Mouse (Mus musculus) frontal cortex, postnatal 14 days (tissue): ENCODE results near the gene Pou5f1.
"Not testable (repeated sequence)": the region's sequence is repeated elsewhere in the genome, so short reads cannot be mapped to it uniquely, and the experiment has no call there.

Experiments
- DNase-seq, 2 experiments: peaks; one replicate each; pipeline ENCODE4 v3.0.0; 2022; ENCODE audit warnings: low spot score in 2 of 2

Gene Pou5f1

DNA sequence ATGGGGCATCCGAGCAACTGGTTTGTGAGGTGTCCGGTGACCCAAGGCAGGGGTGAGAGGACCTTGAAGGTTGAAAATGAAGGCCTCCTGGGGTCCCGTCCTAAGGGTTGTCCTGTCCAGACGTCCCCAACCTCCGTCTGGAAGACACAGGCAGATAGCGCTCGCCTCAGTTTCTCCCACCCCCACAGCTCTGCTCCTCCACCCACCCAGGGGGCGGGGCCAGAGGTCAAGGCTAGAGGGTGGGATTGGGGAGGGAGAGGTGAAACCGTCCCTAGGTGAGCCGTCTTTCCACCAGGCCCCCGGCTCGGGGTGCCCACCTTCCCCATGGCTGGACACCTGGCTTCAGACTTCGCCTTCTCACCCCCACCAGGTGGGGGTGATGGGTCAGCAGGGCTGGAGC, at the start of gene Pou5f1:
TSS of gene Pou5f1 (plus strand) at position 243 of the 400 bp plus-strand sequence.
- no peak for DNase-seq

DNA sequence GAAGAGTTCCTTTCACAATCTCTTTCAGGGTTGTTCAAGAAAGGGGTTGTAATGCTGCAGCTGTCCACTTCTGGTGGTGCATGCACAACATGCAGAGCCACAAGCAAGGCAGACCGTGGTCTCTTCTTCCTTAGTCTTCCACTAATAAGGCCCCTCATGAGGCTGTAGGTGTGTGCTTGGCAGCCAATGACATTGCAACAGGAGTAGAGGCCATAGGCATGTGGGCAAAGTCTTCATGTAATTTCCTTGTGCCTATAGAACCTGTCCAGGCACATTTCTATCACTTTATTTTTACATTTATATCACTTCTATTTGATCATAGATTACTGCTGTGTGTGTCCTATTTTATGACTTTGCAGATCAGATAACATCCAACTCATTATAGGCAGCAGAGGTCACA, 47.6 kb upstream of the Pou5f1 start:
- DNase-seq: not testable (repeated sequence)

DNA sequence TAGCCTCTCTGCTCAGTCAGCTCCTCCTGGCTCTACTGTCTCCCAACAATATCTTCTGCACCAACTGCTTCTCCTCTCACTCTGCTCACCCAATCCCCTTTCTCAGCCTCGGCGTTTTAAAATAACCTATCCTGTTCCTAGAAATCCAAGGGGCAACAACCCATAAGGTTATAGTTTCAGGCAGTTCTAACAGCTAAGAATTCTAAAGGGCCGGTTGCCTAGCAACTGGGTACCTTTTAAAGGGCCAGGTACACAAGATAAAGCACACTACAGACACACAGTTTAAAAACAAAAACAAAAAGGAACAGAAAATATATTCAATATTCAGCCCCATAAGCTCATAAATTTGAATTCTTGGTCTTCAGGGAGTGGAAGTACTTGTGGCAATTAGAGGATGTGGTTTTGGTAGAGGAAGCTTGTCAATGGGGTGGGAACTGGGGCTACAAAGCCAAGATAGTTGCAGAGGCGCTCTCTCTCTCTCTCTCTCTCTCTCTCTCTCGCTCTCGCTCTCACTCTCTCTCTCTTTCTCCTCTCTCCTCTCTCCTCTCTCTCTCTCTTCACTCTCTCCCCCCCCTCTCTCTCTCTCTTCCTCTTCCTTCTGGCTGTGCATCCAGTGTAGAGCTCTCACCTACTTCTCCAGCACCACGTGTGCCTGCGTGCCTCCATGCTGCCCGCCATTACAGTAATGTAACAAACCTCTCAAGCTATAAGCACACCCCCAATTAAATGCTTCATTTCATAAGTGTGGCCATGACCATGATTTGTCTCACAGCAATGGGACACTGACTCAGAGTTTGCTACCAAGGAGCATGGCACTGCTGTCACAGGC, 45.1 kb upstream of the Pou5f1 start:
- DNase-seq: not testable (repeated sequence)

DNA sequence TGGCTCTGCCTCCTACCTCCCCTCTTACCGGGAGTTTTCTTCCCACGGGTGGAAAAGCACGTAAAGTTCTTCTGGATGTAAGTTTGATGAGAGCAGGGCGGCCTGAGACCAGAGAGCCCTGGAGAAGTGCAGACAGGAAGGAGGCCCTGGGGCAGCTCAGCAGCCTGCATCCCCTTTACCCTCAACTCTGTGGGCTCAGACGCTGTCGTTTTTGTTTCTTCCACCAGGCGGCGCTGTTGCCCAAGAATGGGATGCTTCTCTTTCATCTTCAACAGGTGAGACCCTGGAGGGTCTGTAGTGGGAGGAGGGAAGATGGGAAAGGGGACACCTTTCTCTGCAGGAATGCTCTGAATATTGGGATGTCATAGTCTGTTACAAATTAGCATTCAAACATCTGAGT, 40.2 kb upstream of the Pou5f1 start:
- DNase-seq: not testable (repeated sequence)

DNA sequence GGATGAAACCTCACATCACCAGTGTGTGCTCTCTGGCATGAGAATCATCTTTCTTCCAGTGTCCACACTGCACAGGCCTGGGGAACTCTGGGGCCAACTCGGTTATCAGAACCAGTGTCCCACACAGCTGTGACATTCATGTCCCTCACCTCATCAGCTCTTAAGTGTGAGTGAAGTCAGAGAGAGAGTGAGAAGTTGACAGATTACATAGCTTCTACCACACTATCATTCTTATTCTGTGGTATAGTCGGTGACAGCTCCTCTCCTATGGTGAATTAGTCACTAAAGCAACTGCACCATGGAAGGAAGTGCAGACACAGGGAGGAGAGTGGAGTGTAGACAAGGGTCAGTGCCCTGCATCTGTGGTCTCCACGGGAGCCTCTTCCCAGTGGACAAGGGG, 36.9 kb upstream of the Pou5f1 start:
- not testable (repeated sequence) for DNase-seq

DNA sequence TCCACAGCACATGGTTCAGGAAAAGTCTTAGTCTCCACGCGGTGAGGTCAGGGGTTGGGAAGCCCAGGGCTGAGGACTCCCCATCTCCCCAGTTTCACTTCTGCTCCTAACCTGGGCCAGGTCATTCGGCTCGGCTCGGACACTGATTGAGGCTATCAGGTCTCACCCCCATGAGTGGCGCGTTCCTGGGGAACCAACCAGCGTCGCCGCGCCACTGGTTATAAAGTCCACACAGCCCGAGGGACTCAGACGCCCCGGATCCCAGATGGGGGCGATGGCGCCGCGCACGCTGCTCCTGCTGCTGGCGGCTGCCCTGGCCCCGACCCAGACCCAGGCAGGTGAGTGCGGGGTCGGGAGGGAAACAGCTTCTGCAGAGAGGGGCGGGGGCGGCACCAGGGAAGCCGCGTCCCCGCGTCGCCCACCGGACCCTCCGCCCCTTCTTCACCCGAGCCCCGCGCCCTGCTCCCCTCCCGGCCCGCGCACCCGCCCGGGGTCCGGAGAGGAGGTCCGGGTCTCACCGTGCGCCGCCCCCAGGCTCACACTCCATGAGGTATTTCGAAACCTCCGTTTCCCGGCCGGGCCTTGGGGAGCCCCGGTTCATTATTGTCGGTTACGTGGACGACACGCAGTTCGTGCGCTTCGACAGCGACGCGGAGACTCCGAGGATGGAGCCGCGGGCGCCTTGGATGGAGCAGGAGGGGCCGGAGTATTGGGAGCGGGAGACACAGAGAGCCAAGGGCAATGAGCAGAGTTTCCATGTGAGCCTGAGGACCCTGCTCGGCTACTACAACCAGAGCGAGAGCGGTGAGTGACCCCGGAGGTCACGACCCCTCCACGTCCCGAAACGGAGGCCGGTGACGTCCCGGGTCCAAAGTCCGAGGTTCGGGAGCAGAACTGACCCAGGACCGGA, 35.7 kb upstream of the Pou5f1 start, which contains the start of gene H2-Q10:
TSS of gene H2-Q10 (plus strand) at position 248 of the 910 bp plus-strand sequence.
- no peak for DNase-seq

DNA sequence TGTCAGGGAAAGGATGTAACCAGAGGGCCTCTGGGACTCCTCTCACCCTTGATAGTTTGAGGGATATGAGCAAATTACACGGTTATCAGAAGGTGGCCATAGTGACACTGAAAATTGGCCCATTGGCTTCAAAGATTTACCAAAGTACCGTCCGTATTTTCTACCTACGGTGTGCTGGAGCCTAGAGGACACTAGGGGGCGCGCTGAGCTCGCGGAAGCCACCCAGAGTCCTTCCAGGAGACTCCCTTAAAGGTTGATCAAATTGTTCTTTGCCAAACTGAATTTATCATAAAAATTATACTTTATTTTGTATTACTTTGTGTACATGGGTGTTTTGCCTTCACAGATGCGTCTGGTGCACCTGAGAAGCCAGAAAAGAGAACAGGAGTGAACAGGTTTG, 21.8 kb upstream of the Pou5f1 start:
- DNase-seq: peak in 1 of 2 experiments; percentile 55

DNA sequence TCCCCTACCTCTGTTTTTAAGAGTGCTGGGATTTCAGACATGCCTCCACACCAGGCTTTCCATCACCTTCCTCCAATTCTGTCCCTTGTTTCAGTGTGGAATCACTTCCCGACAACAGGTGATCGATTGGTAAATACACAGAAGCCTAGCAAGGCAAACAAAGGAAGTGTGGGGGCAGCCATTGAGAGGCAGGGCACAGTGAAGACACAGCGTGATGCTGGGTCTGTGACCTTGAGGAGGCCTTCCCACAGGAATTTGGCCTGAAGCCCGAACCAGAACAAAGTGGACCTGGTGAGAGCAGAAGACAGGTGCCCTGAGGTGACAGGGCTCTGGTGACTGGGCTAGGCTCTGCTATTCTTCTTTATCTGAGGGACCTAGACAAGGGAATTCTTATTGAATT, 20.1 kb upstream of the Pou5f1 start:
- no peak for DNase-seq

DNA sequence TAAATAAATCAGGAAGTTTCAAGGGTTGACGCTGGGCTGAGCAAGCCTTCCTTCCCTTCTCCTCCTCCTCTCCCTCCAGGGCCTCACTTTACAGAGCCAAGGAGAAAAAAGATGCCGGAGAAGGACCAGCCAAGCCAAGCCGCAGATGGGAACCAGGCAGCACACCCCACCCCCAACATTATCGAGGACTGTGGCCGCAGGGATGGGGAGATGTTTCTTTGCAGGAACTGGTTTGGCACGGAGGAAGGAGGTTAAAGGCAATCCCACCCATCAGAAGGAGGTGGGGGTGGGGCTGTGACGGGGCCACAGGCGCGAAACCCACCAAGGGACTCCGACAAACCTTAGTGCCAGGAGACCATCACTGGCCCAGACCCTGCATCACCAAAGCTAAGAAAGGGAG, 19.1 kb upstream of the Pou5f1 start:
- no peak for DNase-seq

DNA sequence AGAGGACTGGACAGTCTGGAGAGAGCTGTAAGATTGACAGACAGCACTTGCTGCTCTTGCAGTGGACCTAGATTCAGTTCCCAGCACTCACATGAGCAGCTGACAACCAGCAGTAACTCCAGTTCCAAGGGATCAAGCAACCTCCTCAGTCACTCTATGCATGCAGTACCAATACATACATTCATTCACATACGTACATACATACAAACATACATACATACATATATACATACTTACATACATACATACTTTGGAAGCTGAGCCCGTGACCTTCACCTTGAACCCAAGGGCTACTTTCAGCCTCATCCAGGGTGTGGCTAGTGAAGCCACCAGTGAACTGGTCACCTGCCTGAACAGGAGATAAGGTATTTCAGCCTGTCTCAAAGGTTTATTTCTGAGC, 17.8 kb upstream of the Pou5f1 start:
- no peak for DNase-seq

DNA sequence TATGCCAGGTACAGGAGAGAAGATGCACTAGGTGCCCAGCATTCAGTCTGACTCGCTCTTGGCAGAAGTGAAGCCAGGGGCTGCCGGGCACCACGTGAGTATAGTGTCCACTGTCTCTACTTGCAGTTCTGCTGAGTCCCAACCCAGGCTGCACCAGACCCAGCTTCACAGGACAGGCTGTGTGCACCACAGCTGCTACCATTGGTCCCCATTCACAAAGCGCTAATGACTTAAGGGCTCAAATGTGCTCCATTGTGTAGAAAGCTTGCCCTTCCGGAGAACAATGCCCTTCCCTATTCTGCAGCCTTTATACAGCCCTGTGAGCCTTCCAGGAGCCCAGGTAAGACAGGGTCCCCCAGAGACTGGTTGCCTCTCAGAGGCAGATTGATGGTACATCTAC, 15.5 kb upstream of the Pou5f1 start:
- no peak for DNase-seq

DNA sequence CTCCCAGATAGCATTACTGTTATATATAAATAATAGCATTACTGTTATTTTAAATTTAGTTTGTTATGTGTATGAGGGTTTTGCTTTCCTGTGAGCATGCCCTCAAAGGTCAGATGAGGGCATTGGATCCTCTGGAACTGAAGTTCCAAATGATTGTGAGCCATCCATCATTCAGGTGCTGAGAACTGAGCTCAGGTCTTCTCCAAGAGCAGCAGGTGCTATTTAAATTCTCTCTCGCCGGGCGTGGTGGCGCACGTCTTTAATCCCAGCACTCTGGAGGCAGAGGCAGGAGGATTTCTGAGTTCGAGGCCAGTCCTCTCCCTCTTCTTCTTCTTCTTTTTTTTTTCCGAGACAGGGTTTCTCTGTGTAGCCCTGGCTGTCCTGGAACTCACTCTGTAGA, 8.7 kb upstream of the Pou5f1 start:
- DNase-seq: no peak

DNA sequence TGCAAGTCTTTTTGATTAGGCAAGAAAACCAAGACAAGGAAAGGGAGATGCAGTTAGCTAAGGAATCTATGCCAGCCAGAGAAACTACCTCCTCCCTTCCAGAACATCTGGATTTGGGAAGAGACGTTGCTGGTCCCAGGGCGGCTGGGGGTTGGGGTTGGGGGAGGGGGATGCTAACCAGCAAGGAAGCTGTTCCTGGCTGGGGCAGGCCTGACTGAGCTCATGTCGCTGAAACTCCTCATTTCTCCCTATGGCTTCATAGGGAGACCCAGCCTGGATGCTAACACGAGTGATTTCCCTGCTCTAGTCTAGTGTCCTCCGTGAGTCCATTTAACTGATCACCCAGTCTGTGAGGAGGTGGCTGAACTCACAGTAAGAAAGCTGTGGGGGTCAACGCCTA, 3.6 kb upstream of the Pou5f1 start:
- DNase-seq: no peak

DNA sequence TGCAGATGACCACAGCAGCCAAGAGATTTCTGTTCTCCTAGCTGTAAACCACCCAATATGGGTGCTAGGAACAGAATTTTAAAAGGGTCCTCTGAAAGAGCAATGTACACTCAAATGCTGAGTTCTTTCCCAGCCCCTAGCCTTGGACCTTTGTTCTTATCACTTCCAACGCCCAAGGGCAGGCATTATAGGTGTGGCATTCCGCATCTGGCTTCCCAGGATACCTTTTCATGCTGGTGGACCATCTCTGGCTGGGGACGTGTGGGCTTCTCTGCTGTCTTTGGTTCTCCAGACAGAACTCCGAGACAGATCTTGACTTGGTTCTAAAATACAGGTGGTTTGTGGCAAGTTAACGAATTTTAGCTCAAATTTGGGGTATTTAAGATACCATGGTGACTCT, 3.1 kb upstream of the Pou5f1 start:
- DNase-seq: no peak

DNA sequence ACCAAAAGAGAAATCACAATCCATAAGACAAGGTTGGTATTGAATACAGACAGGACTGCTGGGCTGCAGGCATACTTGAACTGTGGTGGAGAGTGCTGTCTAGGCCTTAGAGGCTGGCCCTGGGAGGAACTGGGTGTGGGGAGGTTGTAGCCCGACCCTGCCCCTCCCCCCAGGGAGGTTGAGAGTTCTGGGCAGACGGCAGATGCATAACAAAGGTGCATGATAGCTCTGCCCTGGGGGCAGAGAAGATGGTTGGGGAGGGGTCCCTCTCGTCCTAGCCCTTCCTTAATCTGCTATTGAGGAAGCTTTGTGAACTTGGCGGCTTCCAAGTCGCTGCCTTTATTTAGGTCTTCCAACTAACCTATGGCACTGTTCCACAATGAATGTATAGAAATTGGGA, 2.0 kb upstream of the Pou5f1 start:
- no peak for DNase-seq

DNA sequence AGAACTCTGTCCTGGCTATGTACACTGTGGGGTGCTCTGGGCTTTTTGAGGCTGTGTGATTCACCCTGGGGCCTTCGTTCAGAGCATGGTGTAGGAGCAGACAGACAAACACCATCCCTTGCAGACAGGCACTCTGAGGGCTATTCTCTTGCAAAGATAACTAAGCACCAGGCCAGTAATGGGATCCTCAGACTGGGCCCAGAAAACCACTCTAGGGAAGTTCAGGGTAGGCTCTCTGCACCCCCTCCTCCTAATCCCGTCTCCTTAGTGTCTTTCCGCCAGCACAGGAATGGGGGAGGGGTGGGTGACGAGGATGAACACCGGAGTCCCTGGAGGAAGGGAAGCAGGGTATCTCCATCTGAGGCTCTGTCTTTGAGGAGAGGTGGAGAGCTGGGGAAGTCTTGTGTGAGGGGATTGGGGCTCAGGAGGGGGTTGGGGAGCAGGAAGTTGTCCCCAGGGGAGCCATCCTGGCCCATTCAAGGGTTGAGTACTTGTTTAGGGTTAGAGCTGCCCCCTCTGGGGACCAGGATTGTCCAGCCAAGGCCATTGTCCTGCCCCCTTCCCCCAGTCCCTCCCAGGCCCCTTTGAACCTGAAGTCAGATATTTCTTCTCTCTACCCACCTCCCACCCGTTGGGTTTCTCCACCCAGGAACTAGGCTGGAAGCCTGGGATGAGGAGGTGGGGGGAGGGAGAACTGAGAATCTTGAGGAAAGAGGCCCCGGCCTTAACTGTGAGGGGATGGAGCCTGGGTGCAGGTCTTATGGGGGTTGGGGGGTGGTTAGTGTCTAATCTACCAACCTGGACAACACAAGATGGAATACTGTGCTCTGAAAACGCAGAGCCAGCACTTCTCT, 963 bp upstream of the Pou5f1 start:
- DNase-seq: no peak

DNA sequence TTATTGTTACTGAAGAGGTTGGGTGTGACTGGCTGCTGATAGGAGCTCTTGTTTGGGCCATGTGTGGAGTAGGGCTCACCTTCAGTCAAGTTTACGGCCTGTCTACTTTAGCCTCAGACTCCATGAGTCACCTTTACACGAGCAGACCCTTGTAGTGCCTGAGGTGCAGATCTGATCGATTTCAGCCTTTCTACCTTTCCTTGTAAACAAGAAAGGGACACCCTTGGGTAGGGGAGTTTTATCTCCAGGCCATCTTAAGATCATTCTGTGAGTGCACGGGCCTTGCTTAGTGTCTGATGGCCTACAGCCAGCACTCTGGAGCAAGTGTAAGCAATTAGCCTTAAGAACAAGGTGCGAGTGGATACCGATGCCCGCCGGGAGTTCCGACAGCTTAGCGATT, 1.1 kb downstream of the Pou5f1 start:
- DNase-seq: no peak

DNA sequence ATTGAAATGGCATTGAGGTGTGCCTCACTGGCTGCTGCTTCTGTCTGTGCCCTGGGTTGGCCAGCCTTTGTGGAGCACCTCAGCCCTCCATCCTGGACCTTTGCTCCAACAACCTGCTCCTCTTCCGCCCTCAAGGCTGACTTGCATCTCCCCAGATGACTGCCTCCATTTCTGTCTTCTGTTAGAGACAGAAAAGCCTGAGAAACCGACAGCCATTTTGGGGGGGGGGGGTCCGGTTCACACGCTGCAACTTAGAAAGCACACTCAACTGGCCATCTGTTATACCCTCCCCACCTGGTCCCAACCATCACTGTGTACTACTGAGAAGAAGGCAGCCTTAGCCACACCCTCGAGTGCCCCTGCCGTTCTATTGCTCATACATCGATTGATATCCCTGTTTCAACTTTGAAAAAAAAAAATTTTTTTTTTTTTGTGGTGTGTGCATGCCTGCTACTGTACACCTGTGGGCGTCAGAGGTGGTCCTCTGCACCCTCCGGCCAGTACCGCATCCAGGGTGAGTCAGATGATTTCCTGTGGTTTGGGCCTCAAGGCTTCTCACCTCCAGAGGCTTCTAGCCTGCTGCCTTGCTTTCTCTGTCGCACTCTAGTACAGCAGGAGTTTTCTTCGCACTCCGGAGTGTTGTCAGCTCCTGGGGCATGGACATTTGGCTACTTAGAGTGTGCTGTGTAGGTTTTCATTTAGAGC, 1.9 kb downstream of the Pou5f1 start:
- no peak for DNase-seq

DNA sequence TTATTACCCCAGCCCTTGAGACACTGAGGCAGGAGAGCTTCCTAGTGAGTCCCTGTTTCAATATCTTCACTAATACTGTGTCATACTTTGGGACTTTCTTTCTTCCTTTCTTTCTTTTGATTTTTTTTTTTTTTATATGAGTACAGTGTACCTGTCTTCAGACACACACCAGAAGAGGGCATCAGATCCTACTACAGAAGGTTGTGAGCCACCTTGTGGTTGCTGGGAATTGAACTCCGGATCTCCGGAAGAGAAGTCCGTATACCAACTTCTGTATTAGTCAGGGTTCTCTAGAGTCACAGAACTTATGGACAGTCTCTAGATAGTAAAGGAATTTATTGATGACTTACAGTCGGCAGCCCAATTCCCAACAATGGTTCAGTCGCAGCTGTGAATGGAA, 2.5 kb downstream of the Pou5f1 start:
- not testable (repeated sequence) for DNase-seq

DNA sequence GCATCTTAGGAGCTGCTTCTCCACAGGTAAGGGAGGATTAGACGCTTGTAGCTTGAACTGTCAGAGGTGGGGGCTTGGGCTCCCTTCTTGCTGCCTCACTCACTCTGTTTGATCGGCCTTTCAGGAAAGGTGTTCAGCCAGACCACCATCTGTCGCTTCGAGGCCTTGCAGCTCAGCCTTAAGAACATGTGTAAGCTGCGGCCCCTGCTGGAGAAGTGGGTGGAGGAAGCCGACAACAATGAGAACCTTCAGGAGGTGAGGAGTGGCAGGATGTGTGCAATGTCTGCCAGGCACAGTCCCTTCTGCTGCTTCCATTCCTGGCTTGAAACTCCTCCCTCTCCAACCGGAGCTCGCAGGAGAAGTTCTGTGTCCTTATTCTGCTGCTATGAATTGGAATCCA, 3.5 kb downstream of the Pou5f1 start:
- no peak for DNase-seq

DNA sequence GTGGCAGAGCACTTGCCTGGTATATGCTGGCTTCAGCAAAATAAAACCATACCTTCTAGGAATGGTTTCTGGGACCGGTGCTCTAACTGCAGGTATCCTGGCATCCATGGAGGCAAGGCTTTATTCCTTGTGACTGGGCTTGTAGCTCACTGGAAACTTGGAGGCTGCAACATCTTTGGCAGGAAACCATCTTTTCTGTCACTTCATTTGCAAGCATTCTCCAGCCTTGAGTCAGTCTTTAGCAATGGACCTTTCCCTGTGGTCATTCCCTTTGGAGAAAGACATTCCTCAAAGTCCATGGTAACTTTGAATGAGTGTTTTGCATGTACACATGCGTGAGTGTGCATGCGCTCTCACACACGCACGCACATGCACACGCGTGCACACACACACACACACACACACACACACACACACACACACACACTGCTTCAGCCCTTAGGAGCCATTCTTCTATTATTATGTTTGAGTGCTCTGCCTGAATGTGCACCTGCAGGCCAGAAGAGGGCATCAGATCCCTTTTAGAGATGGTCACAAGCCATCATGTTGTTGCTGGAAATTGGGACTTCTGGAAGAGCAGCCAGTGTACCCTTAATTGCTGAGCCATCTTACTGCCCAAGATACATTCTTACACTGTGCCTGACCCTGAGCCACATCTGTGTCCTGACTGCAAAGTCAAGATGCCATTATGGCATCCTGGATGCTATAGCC, 7.3 kb downstream of the Pou5f1 start:
- no peak for DNase-seq
